Mouse (Mus musculus) forebrain, embryonic 14.5 days (tissue): ENCODE data around the gene Dmd. TPM values are rescaled to one million over a fixed set of nuclear protein-coding genes. Genes with fewer than 3 reads are reported as not detected.

Experiments
- ATAC-seq: fragments of 200-750 bp; cut with Nextera tagmentation; 2 replicates; pipeline ENCODE4 v1.8.0; 2017; ENCODE audit warnings: mild to moderate bottlenecking, moderate library complexity
- DNase-seq: peaks from one replicate; pipeline ENCODE4 v3.0.0-alpha.2; 2015; ENCODE audit warnings: low spot score
- H3K27ac ChIP-seq: fragments of 300-500 bp; sonication (generic); 2 replicates; pipeline ENCODE4 v1.5.1; 2014; ENCODE audit warnings: low read depth, mild to moderate bottlenecking, control low read depth, low read length, moderate library complexity
- H3K27me3 ChIP-seq: fragments of 300-500 bp; sonication (generic); replicated peaks from 2 replicates; pipeline ENCODE4 v1.6.1; 2014; ENCODE audit warnings: low read length, control low read depth, mixed read lengths; ENCODE audit not compliant: control insufficient read depth, insufficient read depth
- H3K36me3 ChIP-seq: fragments of 300-500 bp; sonication (generic); 2 replicates; pipeline ENCODE4 v1.6.1; 2014; ENCODE audit warnings: low read length, control low read depth; ENCODE audit not compliant: control insufficient read depth, insufficient read depth
- H3K4me1 ChIP-seq: fragments of 300-500 bp; sonication (generic); 2 replicates; pipeline ENCODE4 v1.6.1; 2014; ENCODE audit warnings: antibody characterized with exemption, low read length, control low read depth; ENCODE audit not compliant: control insufficient read depth, insufficient read depth
- H3K4me2 ChIP-seq: fragments of 300-500 bp; sonication (generic); 2 replicates; pipeline ENCODE4 v1.6.1; 2014; ENCODE audit warnings: mild to moderate bottlenecking, control low read depth, low read length
- H3K4me3 ChIP-seq: fragments of 300-500 bp; sonication (generic); 2 replicates; pipeline ENCODE4 v1.5.1; 2014; ENCODE audit warnings: low read depth, low read length, control low read depth
- H3K9ac ChIP-seq: fragments of 300-500 bp; sonication (generic); 2 replicates; pipeline ENCODE4 v1.6.1; 2014; ENCODE audit warnings: mild to moderate bottlenecking, low read length, control low read depth, moderate library complexity
- H3K9me3 ChIP-seq: fragments of 300-500 bp; sonication (generic); replicated peaks from 2 replicates; pipeline ENCODE4 v1.6.1; 2016; ENCODE audit warnings: low read length, control low read depth, mixed read lengths; ENCODE audit not compliant: control insufficient read depth
- WGBS: fragments of 180-500 bp; shearing (Covaris S2); extraction: QIAGEN DNeasy Blood & Tissue Kit; methylation state at CpG from one replicate; pipeline ENCODE4 v1.1.7; 2014; 5-methylcytosine and 5-hydroxymethylcytosine counted together
- polyA plus RNA-seq: library from polyadenylated mRNA; unstranded; fragments of >200 nt; fragmentation: Nextera tagmentation; extraction: Ambion mirVana; gene quantifications from 2 replicates; pipeline ENCODE4 v1.2.1, GENCODE M21; 2014

The Dmd gene
- polyA plus RNA-seq, 1 experiment from 2014 or later: 18.1 TPM

DNA sequence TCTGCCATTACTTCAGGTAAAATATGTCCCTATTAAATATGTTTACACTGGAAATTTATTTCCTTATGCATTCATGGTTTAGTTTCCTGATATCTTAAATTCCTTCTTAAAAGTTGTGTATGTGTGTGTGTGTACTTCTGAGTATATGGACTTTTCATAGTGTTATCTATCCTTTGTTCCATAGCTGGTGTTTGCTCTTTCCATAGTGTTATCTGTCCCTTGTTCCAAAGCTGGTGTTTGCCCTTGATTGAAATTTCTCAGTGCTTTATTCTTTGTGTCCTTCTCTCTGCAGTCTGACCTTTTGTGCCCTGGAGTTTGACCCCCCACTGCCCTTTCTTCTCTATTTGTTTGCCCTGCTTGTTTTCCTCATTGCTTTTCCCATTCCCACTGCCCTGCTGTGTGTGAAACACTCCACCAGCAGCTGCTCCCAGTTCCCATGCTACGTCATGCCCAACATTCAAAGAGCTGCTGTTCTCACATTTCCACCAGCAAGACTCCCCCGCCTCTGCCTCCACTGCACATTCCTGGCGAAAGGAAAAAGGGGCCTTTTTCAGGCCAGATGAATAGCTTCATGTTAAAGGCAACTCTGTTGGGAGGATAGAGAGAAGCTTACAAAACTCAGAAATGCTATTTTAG is 1911.5 kb downstream of the Dmd start:
- H3K27ac ChIP-seq: no peak overlapping the region
- 38% methylated on average over 3 of the region's 3 CpGs for WGBS
- no peak overlapping the region for H3K9ac ChIP-seq
- peak; percentile 72 for DNase-seq
- no peaks in the 10 kb centered on the region for H3K4me1 ChIP-seq
- no peak overlapping the region for H3K4me2 ChIP-seq
- peak; percentile 97 for ATAC-seq
- no peaks in the 10 kb centered on the region for H3K27me3 ChIP-seq
- no peaks in the 10 kb centered on the region for H3K36me3 ChIP-seq
- H3K9me3 ChIP-seq: no peaks in the 10 kb centered on the region
- H3K4me3 ChIP-seq: no peak overlapping the region

- Histone ChIP-seq H3K36me3 (no peaks in the 10 kb centered on the region), H3K27ac (no peak overlapping the region), H3K27me3 (no peaks in the 10 kb centered on the region), H3K9ac (no peak overlapping the region), H3K4me2 (no peak overlapping the region), H3K9me3 (no peaks in the 10 kb centered on the region), H3K4me1 (no peaks in the 10 kb centered on the region), H3K4me3 (no peak overlapping the region)
- ATAC-seq: no peak
- DNase-seq: no peak
- 69% methylated on average over 4 of the region's 4 CpGs for WGBS
Observed at GRCm38 (mm10) chrX:84873090-84873489, 1924.4 kb downstream of the Dmd start.

DNA sequence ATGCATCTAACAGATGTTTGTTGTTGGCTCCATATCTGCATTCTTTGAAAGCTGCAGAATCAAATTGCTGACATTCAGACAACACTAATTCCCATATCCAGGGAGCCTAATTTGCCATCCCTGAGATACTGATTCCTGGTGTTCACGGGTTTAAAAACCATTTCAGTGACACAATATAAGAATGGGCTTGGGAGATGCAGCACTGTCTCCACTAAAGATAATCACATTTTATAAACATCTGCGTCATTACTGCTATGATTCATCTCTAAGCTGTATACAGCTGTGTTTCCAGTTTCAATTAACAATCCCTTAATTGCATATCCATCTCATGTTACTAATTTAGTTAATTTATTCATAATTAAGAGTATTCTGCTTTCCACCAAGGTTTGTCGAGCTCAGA is 1929.5 kb downstream of the Dmd start:
- ATAC-seq: peak; percentile 66
- H3K9ac ChIP-seq: no peak overlapping the region
- no peaks in the 10 kb centered on the region for H3K27me3 ChIP-seq
- H3K4me1 ChIP-seq: no peaks in the 10 kb centered on the region
- DNase-seq: peak; percentile 39
- H3K4me2 ChIP-seq: no peak overlapping the region
- WGBS: 49% methylated on average over 3 of the region's 3 CpGs
- H3K36me3 ChIP-seq: no peaks in the 10 kb centered on the region
- no peaks in the 10 kb centered on the region for H3K9me3 ChIP-seq
- H3K27ac ChIP-seq: no peak overlapping the region
- H3K4me3 ChIP-seq: no peak overlapping the region

- H3K27me3 ChIP-seq: no peaks in the 10 kb centered on the region
- H3K4me2 ChIP-seq: no peak overlapping the region
- WGBS: 68% methylated on average over 10 of the region's 10 CpGs
- peak; percentile 80 for DNase-seq
- no peak overlapping the region for H3K9ac ChIP-seq
- no peak overlapping the region for H3K4me3 ChIP-seq
- no peaks in the 10 kb centered on the region for H3K36me3 ChIP-seq
- H3K27ac ChIP-seq: no peak overlapping the region
- no peaks in the 10 kb centered on the region for H3K4me1 ChIP-seq
- peak; percentile 97 for ATAC-seq
- no peaks in the 10 kb centered on the region for H3K9me3 ChIP-seq
Observed at GRCm38 (mm10) chrX:84932715-84933473, 1984.2 kb downstream of the Dmd start.

- DNase-seq: no peak
- no peak overlapping the region for H3K4me3 ChIP-seq
- no peak for ATAC-seq
- H3K27me3 ChIP-seq: no peaks in the 10 kb centered on the region
- no peaks in the 10 kb centered on the region for H3K9me3 ChIP-seq
- H3K9ac ChIP-seq: no peak overlapping the region
- H3K27ac ChIP-seq: no peak overlapping the region
- H3K4me2 ChIP-seq: no peak overlapping the region
- 83% methylated on average over 5 of the region's 5 CpGs for WGBS
- H3K4me1 ChIP-seq: no peaks in the 10 kb centered on the region
- no peaks in the 10 kb centered on the region for H3K36me3 ChIP-seq
Observed at GRCm38 (mm10) chrX:84960557-84960956, 2011.9 kb downstream of the Dmd start.

DNA sequence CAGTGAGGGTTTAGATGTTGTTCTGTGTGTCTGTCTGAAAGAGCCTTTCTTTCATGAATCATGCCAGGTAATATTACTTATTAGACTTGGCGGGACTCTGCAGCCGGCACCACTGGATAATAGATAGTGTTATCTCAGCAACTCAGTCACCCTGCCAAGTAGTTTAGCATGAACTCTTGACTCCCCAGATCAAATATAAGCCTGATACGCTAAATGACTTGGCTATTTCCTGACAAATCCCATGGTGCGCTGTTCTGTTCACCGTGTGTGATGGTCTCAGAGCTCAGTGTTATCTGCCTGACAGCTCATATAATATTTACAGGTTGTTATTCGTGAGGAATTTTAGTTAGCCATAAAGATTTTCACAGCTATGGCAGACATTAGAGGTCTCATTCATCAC is 2012.3 kb downstream of the Dmd start:
- WGBS: 86% methylated on average over 6 of the region's 6 CpGs

GRCm38 (mm10) chrX:85008304-85008703 is 2059.6 kb downstream of the Dmd start:
- DNase-seq (no peak), ATAC-seq (no peak)
- no peaks in the 10 kb centered on the region for H3K9me3 ChIP-seq
- no peaks in the 10 kb centered on the region for H3K27me3 ChIP-seq
- H3K4me3 ChIP-seq: no peak overlapping the region
- H3K9ac ChIP-seq: no peak overlapping the region
- no peaks in the 10 kb centered on the region for H3K4me1 ChIP-seq
- H3K4me2 ChIP-seq: no peak overlapping the region
- no peaks in the 10 kb centered on the region for H3K36me3 ChIP-seq
- H3K27ac ChIP-seq: no peak overlapping the region

More for the DNA sequence above, 2012.3 kb downstream of the Dmd start:
- H3K9ac ChIP-seq: no peak overlapping the region
- H3K9me3 ChIP-seq: no peaks in the 10 kb centered on the region
- H3K4me2 ChIP-seq: no peak overlapping the region
- H3K4me1 ChIP-seq: no peaks in the 10 kb centered on the region
- no peak overlapping the region for H3K4me3 ChIP-seq
- no peak for DNase-seq
- no peaks in the 10 kb centered on the region for H3K27me3 ChIP-seq
- H3K27ac ChIP-seq: no peak overlapping the region
- ATAC-seq: no peak
- H3K36me3 ChIP-seq: no peaks in the 10 kb centered on the region

GRCm38 (mm10) chrX:85041466-85042058 is 2092.9 kb downstream of the Dmd start:
- no peak overlapping the region for H3K9ac ChIP-seq
- no peaks in the 10 kb centered on the region for H3K36me3 ChIP-seq
- no peak overlapping the region for H3K4me2 ChIP-seq
- H3K27ac ChIP-seq: no peak overlapping the region
- ATAC-seq (peak; percentile 37; the same call in 1 of the 2 replicates), DNase-seq (peak; percentile 5)
- H3K27me3 ChIP-seq: no peaks in the 10 kb centered on the region
- no peaks in the 10 kb centered on the region for H3K4me1 ChIP-seq
- no peak overlapping the region for H3K4me3 ChIP-seq
- 31% methylated on average over 8 of the region's 8 CpGs for WGBS
- H3K9me3 ChIP-seq: no peaks in the 10 kb centered on the region

DNA sequence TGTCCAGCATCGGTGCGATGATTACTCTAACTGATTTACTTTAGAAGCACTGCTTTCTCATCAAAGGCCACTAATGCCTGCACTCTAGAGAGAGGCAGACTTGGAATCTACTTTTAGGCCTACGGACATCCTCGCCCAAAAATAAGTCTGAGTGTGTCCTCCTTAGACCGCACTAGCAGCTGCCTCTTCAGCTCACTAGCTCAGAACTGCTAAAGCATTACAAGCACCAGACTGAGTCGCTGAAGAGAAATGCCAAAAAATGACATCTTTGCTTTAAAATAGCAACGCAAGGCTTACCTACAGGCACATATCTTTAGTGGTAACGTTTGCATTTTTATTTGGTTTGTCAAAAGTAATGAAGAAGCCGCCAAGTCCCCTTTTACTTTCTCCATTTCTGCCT is 2098.0 kb downstream of the Dmd start:
- no peak for ATAC-seq
- Histone ChIP-seq H3K9ac (no peak overlapping the region), H3K4me1 (no peaks in the 10 kb centered on the region), H3K4me3 (no peak overlapping the region), H3K4me2 (no peak overlapping the region), H3K27me3 (no peaks in the 10 kb centered on the region), H3K27ac (no peak overlapping the region), H3K36me3 (no peaks in the 10 kb centered on the region), H3K9me3 (no peaks in the 10 kb centered on the region)
- DNase-seq: no peak
- WGBS: 87% methylated on average over 9 of the region's 9 CpGs
